Mouse (Mus musculus): ENCODE data around the gene Cxcl5. TPM values are rescaled to one million over a fixed set of nuclear protein-coding genes. Genes with fewer than 3 reads are reported as not detected.

Cxcl5 gene
- total RNA-seq (2017): 0.25 and 0.81 TPM in 2 replicates

DNA sequence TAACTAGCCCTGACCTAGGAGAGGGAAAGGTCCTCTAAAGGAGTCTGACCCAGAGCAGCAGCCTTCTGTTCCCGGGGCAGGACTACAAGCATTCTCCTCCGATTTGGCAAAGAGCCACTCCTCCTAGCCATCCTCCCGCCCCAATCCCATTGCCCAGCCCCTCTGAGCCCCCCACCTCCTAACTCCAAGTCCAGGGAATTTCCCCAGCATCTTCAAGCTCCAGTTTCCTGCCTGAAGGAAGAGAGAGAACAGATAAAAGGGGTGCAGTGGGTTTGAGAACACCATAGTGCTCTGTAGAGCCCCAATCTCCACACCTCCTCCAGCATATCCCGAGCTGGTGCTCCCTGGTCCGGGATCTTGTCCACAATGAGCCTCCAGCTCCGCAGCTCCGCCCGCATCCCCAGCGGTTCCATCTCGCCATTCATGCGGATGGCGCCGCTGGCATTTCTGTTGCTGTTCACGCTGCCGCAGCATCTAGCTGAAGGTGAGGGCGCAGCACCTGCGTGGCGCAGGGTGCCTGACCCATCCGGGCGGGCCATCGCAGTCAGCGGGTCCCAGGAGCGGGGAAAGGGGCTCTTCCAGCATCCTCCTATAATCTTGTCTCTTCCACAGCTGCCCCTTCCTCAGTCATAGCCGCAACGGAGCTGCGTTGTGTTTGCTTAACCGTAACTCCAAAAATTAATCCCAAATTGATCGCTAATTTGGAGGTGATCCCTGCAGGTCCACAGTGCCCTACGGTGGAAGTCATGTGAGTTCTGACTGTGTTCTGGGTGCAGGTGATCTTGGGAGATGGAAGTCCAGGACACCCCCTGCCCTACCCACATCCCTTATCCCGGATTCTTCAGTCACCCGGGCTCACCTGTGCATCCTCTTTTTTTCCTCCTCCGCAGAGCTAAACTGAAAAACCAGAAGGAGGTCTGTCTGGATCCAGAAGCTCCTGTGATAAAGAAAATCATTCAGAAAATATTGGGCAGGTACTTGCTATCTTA, at the start of gene Cxcl5:
Gene Cxcl5, plus strand, starts transcription at position 284 of the 989 bp plus-strand sequence.
- no peak for ATAC-seq (ENCODE audit: extremely low read depth, insufficient number of reproducible peaks, low FRiP score, poor library complexity, severe bottlenecking)

DNA sequence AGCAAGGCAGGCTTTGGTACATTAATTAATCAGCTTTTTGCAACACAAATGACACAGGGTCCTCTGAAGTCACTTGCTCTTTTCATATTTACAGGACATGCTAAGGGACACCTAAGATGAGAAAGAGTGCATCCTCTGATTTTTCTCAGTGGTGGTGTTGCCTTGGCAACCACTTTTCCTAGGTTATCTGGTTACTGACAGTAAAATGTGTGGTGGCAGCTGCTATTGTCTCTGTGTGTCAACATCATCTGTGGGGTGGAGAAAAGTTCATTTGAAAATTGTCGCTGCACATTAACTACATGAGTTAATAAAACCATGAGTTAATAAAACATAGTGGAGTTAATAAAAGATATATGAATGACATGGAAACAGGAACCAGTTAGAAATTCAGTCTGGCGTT, 47.8 kb upstream of the Cxcl5 start:
- ATAC-seq (ENCODE audit: extremely low read depth, insufficient number of reproducible peaks, low FRiP score, poor library complexity, severe bottlenecking): no peak

DNA sequence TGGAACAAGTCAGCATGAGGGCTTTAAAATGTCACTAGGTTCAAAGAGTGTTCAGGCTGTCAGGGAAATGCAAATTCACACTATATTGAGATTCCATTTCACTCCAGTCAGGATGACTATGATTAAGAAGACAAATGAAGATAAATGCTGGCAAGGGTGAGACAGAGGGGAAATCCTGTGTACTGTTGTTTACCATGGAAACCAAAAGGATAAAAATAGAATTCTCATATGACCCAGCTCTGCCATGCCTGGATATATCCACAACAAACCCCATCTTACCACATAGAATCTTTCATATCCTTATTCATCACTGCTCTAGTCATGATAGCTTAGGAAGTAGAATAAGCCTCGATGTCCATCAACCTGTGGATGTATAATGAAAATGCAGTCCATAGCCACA, 41.2 kb upstream of the Cxcl5 start:
- ATAC-seq (ENCODE audit: extremely low read depth, insufficient number of reproducible peaks, low FRiP score, poor library complexity, severe bottlenecking): no peak

DNA sequence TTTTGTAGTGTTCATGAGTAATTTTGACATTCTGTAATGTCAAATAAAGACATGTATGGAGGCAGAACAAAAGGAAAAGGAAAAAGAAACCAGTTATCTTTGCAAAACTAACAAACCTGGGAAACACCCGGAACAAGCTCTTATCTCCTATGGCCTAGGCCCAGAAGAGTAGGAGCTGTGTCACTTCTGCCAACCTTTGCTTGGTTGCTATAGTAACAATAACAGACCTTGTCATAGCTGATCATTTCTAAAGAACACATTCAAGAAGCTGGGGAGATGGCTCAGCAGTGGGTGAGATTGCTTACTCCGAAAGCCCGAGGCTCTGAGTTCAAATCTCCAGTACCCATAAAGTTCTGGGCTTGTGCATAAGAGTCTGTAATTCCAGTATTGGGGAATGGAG, 36.5 kb upstream of the Cxcl5 start:
- no peak for ATAC-seq (ENCODE audit: extremely low read depth, insufficient number of reproducible peaks, low FRiP score, poor library complexity, severe bottlenecking)

DNA sequence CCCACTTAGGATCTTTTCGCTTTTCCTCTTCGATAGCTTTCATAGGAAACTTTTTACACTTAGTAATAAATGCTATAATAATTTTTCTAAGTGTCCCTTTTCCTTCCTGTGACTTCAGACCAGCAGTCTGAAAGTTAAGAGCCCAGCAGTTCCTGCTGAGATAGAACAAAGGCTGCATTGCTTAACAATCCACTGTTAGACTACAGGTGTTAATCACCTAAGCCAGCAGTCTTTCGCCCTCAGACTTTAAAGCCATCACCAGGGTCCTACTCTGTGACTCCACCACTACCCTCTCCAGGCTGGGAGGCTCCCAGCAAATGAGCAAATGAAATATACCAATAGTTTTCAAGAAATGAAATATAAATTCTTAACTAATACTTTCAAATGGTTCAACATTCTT, 30.9 kb upstream of the Cxcl5 start:
- no peak for ATAC-seq (ENCODE audit: extremely low read depth, insufficient number of reproducible peaks, low FRiP score, poor library complexity, severe bottlenecking)

DNA sequence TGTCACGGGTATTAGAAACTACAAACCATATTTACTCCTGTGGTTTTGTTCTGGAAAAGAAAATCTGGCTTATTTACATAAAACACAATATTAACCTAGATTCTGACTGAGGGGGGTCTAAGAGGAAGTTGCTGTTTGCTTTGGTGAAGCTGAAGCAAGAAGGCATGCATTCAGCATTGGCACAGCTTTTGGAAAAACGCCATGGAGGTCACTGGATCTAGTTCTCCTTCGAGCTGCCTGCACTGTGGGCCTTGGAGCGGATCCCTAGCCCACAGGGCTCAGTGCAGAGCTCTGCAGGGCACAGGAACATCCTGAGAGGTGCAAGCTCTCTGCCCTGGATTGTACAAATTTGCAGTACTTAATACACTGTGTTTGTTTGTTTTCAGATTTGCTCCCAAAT, 27.7 kb upstream of the Cxcl5 start:
- no peak for ATAC-seq (ENCODE audit: extremely low read depth, insufficient number of reproducible peaks, low FRiP score, poor library complexity, severe bottlenecking)

DNA sequence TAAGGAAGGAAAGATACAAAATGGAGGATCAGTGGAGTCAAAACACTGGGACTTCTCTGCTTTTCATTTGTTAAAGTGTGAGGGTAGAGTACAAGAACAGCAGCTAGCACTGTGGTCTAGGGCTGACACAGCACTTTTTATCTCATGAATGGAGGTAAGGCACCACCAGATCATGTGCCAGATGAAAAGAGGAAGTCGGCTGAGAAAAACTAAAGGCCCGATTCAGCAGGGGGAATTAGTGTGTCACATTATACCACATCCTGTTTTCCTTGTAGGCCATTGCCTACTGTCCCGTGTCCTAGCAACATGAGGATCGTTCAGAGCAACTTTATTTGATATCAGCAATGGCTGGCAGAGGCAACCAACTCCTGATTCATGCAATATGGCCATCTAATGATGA, 17.1 kb upstream of the Cxcl5 start:
- peak; percentile 100 for ATAC-seq (ENCODE audit: extremely low read depth, insufficient number of reproducible peaks, low FRiP score, poor library complexity, severe bottlenecking)

DNA sequence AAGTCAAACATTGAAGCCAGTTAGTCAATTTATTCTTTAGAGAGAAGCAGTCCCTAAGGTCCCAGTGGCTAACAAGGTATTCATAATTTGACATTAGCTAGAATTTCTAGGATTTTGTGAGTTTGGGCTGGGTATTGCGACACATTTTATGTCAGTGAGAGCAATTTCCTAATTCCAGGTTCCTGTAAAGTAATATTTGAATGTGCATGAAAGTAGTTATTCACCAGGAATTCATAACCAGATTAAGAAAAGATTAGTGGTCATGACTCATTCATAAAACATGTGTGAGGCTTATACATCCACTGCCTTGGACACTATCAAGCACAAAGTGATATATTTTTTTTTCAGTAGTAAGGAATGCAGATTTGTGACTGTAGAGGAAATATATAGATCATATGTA, 5.2 kb upstream of the Cxcl5 start:
- ATAC-seq (ENCODE audit: extremely low read depth, insufficient number of reproducible peaks, low FRiP score, poor library complexity, severe bottlenecking): no peak

DNA sequence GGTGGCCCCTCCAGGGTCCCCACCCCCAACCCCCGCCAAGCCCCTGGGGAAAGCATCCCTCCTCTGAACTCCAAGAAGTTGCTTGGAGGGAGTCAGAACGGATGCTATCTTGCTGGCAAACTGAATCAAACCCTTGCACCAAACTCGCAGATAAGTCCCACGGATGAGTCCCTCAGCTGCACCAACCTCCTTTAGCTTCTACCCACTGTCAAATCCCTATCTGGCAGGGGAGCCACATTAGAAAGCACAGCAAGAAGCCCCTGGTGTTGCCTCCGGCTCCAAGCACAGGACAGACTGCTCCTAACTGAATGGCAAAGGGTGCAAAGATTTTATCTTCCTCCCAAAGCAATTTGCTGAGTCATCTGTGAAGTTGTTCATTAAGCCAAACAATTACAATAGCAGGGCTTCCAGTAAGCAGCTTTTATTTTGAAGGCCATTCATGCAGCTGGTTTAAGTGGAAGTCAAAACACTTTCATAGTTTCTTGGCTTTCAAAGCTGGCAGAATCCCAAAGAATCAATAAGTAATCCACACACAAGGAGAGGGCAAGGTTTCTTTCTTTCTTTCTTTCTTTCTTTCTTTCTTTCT, 1.0 kb upstream of the Cxcl5 start:
- no peak for ATAC-seq (ENCODE audit: extremely low read depth, insufficient number of reproducible peaks, low FRiP score, poor library complexity, severe bottlenecking)

DNA sequence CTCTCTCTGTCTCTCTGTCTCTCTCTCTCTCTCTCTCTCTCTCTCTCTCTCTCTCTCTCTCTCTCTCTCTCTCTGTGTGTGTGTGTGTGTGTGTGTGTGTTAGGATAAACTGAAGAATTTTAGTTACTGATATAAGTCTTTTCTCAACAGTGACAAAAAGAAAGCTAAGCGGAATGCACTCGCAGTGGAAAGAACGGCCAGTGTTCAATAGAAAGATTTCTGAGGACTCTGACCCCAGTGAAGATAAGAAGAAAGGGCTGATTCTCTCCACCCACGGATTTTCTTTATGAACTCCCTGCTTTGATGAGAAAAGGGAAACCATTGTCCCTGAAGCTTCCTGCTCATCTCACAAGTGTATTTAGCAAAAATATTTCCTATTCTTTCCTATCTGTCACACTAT, 1.1 kb downstream of the Cxcl5 start:
- no peak for ATAC-seq (ENCODE audit: extremely low read depth, insufficient number of reproducible peaks, low FRiP score, poor library complexity, severe bottlenecking)

DNA sequence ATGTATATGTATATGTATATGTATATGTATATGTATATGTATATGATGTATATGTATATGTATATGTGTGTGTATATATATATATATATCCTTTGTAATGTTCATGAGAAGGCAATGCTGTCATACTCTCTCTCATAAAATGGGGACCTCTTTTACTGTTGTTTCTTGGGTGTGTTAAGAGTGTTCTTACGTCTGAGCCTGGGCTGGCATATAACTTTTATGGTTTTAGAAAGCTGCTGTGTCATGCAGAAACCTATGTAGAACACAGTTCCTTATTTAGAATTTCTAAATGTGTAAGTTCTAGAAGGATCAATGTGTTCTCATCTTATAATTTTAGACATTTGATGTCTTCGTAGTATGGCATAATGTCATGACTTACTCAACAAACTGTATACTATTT, 1.7 kb downstream of the Cxcl5 start:
- no peak for ATAC-seq (ENCODE audit: extremely low read depth, insufficient number of reproducible peaks, low FRiP score, poor library complexity, severe bottlenecking)

DNA sequence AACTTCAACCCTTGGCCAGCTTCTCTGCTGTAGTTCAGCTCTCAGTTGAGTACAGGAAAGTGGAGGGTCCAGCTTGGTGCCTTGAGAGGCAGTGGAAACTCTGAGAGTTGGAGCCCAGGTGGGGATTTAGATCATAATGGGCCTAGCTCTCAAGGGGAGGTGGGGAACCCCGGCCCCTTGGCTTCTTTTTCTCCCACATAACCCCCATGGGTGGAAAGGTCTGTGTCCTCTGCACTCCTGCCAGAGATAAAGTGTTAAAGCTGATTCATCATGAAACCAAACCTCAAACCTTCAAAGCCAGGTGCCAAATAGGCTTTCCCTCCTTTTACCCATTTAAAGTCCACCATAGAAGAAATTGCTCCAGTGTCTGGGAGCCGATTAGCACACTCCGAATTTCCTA, 2.7 kb downstream of the Cxcl5 start:
- no peak for ATAC-seq (ENCODE audit: extremely low read depth, insufficient number of reproducible peaks, low FRiP score, poor library complexity, severe bottlenecking)

DNA sequence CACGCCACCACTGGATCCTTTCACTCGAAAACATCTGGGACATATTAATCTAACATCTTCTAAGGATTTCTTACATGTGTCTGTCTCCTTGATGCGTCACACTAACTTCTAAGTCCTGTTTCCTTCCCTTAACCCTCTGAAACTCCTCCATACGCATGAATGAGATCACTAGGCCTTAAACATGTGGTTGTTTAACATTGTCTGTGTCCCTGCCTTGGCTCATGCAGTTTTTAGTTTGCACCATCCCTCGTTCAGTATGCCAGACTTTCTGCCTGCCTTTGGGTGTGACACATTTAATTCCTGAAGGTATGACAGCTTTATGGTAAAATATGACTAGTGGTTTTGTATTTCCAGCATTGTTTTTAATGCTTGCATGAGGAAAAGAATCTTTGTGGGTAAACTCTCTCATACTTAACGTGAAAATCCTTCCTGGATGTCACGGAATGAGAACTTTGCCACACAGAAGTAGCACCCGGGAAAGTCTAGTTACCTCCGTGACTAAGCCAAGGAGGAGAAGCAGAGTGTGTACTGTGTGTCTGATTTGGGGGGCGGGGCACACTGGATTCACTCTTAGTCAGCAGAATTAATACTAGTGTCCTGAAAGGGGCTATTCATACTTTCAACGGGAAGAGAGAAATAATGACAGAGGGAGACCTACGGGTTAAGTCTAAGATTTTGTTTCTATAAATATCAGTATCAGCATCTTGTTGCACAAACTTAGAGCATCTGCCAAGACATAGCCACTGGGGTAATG, 4.9 kb downstream of the Cxcl5 start:
- ATAC-seq (ENCODE audit: extremely low read depth, insufficient number of reproducible peaks, low FRiP score, poor library complexity, severe bottlenecking): no peak

DNA sequence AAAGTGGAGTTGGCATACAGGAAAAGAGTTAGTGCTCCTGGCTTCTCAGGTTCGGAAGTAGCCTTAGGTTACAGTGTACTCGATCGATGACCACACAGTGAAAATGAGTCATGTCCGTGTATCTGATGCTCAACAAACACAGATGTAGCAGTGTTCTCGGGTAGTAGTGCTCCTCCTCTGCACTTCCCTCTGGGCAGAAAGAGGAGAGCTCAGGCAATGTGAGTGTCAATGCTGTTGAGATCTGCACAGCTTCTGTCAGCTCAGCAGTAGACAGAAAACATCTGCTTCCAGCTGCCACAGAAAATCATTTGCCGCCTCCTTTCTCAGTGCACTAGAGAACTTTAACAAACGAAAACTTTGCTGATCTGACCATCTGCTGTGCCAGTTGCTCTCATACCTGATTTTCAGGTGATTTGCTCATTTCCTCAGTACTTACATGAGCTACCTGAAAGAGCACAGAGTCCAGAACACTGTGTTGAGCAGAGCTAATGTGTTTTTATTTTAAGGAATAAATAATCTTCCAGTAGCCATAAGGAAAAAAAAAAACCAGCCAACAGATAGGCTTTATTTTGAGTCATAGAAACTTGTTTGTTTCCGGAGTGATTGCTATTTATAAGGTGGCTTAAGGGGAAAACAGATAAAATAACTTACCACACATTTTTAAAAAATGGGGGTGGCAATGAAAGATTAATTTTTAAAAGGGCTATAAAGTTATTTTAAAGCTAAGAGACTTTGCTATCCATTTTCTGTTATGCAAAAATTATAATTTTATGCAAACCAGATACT, 6.9 kb downstream of the Cxcl5 start:
- ATAC-seq (ENCODE audit: extremely low read depth, insufficient number of reproducible peaks, low FRiP score, poor library complexity, severe bottlenecking): no peak

DNA sequence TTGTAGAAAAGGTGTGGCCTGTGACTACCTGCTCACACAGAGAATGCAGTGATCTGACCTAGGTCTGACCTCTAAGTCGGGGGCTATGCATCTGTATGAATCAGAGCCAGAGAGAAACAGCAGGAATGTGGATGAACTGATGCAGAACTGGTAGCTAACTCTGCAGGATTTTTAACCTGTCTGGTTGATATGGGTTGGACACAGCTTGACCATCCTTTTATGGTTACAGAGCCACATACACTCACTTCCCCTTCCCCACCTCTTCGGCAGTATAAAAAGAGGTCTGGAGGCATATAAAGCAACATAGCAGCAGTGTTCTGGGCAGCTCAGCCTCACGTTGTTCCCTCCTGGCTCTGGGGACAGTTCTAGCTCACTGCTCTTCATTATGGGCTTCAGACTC, 9.1 kb downstream of the Cxcl5 start, which contains the start of gene Ppbp:
Gene Ppbp, plus strand, starts transcription at position 301 of the 400 bp plus-strand sequence.
- no peak for ATAC-seq (ENCODE audit: extremely low read depth, insufficient number of reproducible peaks, low FRiP score, poor library complexity, severe bottlenecking)

DNA sequence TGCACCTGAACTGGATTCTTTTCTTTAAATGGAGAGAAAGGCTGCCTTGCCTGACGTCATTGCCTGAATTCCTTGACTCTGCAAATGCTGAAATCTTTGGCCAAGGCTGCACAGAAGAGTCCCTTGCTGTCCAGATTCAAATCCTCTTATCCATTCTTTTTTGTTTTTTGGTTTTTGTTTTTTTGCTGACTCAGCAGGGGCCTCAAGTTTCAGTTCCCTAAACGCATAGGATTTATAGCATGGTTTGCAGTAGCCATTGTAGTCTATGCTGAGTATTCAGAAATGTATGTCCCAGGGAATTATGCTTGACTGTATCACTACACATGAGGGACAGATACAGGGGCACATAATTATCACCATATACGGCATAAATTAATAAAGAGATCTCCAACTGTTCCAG, 12.2 kb downstream of the Cxcl5 start:
- ATAC-seq (ENCODE audit: extremely low read depth, insufficient number of reproducible peaks, low FRiP score, poor library complexity, severe bottlenecking): no peak

DNA sequence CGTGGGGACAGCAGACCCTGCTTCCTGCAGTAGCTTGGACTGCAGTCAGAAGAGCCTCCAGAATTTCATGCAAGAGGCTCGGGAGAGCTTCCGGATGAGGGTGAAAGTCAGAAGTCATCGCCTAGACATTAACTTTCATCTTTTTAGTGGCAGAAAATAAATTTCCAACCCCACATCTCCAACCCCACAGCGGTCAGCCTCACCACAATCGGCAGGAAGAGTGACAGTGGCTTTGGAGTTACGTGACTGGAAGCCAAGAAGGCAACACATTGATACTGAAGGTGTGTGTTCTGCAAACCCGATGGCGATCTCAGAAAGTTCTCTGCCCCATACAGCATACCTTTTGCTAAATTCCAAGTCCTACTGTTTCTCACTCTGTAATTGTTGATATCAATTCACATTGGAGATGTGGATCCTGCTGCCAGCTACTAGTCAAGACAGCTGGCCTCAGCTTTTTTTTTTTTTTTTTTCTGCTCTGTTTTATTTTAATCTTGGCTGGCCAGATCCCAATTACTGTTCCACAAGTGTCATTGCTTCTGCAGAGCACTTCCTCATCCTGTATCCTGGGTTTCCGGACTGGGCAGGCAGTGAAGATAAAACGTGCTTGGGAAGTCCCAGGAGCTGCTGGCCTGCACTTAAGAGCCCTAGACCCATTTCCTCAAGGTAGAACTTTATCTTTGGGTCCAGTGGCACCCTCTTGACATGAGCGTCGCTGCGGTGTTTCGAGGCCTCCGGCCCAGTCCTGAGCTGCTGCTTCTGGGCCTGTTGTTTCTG, 12.9 kb downstream of the Cxcl5 start, which contains the start of gene Pf4:
Gene Pf4, plus strand, starts transcription at position 556 of the 774 bp plus-strand sequence.
- ATAC-seq (ENCODE audit: extremely low read depth, insufficient number of reproducible peaks, low FRiP score, poor library complexity, severe bottlenecking): no peak

DNA sequence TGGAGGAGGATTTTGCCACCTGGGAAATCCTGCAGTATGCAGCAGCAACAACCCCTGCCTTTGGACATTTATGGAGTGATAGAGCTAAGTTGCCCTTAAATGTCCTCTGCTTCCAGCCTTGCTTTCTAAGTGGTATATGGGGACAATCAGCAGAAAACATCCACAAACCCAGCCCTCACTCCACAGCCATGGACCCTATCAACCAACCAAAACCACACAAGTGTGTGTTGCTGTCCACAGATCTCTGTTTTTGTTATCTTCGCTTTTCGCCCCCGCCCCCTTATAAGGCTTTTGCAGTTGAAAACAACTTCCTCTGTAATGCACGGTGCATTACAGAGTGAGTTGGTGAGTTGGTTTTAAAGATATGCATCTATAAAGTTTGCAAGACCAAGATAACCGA, 16.4 kb downstream of the Cxcl5 start:
- ATAC-seq (ENCODE audit: extremely low read depth, insufficient number of reproducible peaks, low FRiP score, poor library complexity, severe bottlenecking): no peak
